Mouse (Mus musculus) forebrain, postnatal 0 days (tissue): ENCODE measurements around the gene Dnmt3b. TPM values are rescaled to one million over a fixed set of nuclear protein-coding genes. Genes with fewer than 3 reads are reported as not detected.
A peak's percentile ranks its signal among the peaks of the same experiment; 100 is the strongest.

Experiments
- ATAC-seq: fragments of 200-750 bp; cut with Nextera tagmentation; 2 replicates; pipeline ENCODE4 v1.8.0; 2017; ENCODE audit warnings: mild to moderate bottlenecking, moderate library complexity
- DNase-seq: peaks from one replicate; pipeline ENCODE4 v3.0.0-alpha.2; 2015
- H3K27ac ChIP-seq: fragments of 300-500 bp; sonication (generic); 2 replicates; pipeline ENCODE4 v1.5.1; 2014; ENCODE audit warnings: low read depth, mild to moderate bottlenecking, antibody characterized with exemption, low read length, moderate library complexity, mixed read lengths
- H3K27me3 ChIP-seq: fragments of 300-500 bp; sonication (generic); 2 replicates; pipeline ENCODE4 v1.6.1; 2014; ENCODE audit warnings: mild to moderate bottlenecking, low read length, mixed read lengths; ENCODE audit not compliant: insufficient read depth
- H3K36me3 ChIP-seq: fragments of 300-500 bp; sonication (generic); 2 replicates; pipeline ENCODE4 v1.6.1; 2014; ENCODE audit warnings: mild to moderate bottlenecking, moderate library complexity; ENCODE audit not compliant: insufficient read depth
- H3K4me1 ChIP-seq: fragments of 300-500 bp; sonication (generic); 2 replicates; pipeline ENCODE4 v1.6.1; 2014; ENCODE audit warnings: antibody characterized with exemption; ENCODE audit not compliant: insufficient read depth
- H3K4me2 ChIP-seq: fragments of 300-500 bp; sonication (generic); 2 replicates; pipeline ENCODE4 v1.6.1; 2014; ENCODE audit warnings: low read depth, mild to moderate bottlenecking, moderate library complexity
- H3K4me3 ChIP-seq: fragments of 300-500 bp; sonication (generic); 2 replicates; pipeline ENCODE4 v1.5.1; 2014; ENCODE audit warnings: low read depth, low read length, mixed read lengths
- H3K9ac ChIP-seq: fragments of 300-500 bp; sonication (generic); 2 replicates; pipeline ENCODE4 v1.6.1; 2014; ENCODE audit warnings: mild to moderate bottlenecking
- H3K9me3 ChIP-seq: fragments of 300-500 bp; sonication (generic); 2 replicates; pipeline ENCODE4 v1.6.1; 2016; ENCODE audit warnings: low read length
- CTCF ChIP-seq: sonication (generic); IDR thresholded peaks from 2 replicates; pipeline ENCODE4 v1.5.1; 2016; ENCODE audit warnings: antibody characterized with exemption, control low read depth, low read depth
- WGBS: fragments of 180-500 bp; shearing (Covaris S2); extraction: QIAGEN DNeasy Blood & Tissue Kit; methylation state at CpG from one replicate; pipeline ENCODE4 v1.1.7; 2014; 5-methylcytosine and 5-hydroxymethylcytosine counted together
- polyA plus RNA-seq: library from polyadenylated mRNA; unstranded; fragments of >200 nt; fragmentation: Nextera tagmentation; extraction: Ambion mirVana; gene quantifications from 2 replicates; pipeline ENCODE4 v1.2.1, GENCODE M21; 2015
- total RNA-seq: library from RNA; depleted of rRNA; stranded (reverse); fragments of >200 nt; gene quantifications from 2 replicates; pipeline ENCODE4 v1.2.3, GENCODE M21; 2014

Dnmt3b gene
- total and polyA plus RNA-seq, 2 experiments from 2014 or later = 1.9 to 3.9 TPM

GRCm38 (mm10) chr2:153618439-153618838, 30.8 kb upstream of the Dnmt3b start:
- peaks cover 65% of the 10 kb centered on the region for H3K36me3 ChIP-seq

DNA sequence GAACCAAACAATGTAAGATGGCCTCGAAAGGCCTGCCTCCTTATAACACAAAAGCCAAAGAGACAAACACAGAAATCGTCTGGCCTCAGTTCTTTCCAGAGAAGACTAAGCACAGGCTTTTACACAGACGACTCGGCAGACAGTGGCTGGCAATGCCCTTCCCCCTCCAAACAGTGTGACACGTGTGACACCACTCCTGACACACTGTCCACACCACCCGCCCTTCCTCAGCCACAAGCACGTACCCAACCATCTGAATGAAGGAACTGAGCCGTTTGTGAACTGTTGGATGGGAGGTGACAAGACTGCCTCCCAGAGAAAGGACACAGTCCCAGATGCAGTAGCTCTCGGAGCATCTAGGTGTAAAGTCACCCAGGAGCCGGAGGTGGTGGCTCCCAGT, 30.4 kb upstream of the Dnmt3b start:
- Histone ChIP-seq H3K36me3 (peaks cover 69% of the 10 kb centered on the region), H3K4me1 (no peaks in the 10 kb centered on the region), H3K9ac (no peak overlapping the region), H3K27ac (no peak overlapping the region), H3K4me3 (no peak overlapping the region), H3K27me3 (no peaks in the 10 kb centered on the region), H3K4me2 (no peak overlapping the region), H3K9me3 (no peaks in the 10 kb centered on the region)
- WGBS = 85% methylated on average over 10 of the region's 10 CpGs
- DNase-seq (no peak), ATAC-seq (no peak)
- TF ChIP-seq CTCF = no peak

More at GRCm38 (mm10) chr2:153618439-153618838, 30.8 kb upstream of the Dnmt3b start:
- 93% methylated on average over 6 of the region's 6 CpGs for WGBS
- Histone ChIP-seq H3K9me3 (no peaks in the 10 kb centered on the region), H3K4me1 (no peaks in the 10 kb centered on the region), H3K27me3 (no peaks in the 10 kb centered on the region), H3K4me3 (no peak overlapping the region), H3K27ac (no peak overlapping the region), H3K9ac (no peak overlapping the region), H3K4me2 (no peak overlapping the region)
- ATAC-seq = no peak
- no peak for TF ChIP-seq CTCF
- no peak for DNase-seq

DNA sequence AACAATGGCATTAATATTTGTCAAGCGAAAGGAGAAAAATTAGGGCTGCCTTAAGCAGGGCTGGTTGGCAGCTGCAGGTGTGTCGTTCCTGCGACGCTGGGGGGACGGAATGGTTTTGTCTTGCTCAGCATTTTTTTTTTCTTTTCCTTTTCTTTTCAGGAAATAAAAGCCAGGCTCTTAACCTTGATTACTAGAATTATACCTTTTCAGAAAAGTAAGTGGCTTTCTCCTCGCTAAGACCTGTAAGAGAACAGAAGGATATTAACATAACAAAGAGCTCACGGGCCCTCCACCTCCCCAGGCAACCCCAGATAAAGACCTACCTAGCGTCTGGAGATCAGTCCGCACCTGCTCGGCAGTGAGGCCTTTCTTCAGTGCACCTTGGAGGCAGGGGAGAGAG, 26.8 kb upstream of the Dnmt3b start:
- WGBS = 33% methylated on average over 10 of the region's 10 CpGs
- Histone ChIP-seq H3K4me1 (no peaks in the 10 kb centered on the region), H3K36me3 (peaks cover 86% of the 10 kb centered on the region), H3K4me3 (no peak overlapping the region), H3K27me3 (no peaks in the 10 kb centered on the region), H3K9me3 (no peaks in the 10 kb centered on the region), H3K27ac (no peak overlapping the region), H3K4me2 (no peak overlapping the region), H3K9ac (no peak overlapping the region)
- ATAC-seq = peak; percentile 71; the same call in 1 of the 2 replicates
- DNase-seq = no peak
- no peak for TF ChIP-seq CTCF

- H3K9ac ChIP-seq = no peak overlapping the region
- 89% methylated on average over 3 of the region's 3 CpGs for WGBS
- DNase-seq (no peak), ATAC-seq (no peak)
- H3K36me3 ChIP-seq = peaks cover 23% of the 10 kb centered on the region
- no peak for TF ChIP-seq CTCF
- H3K27me3 ChIP-seq = no peaks in the 10 kb centered on the region
- 0 out of 2 replicates have a peak, but pooled peaks cover 7% of the 10 kb centered on the region for H3K4me1 ChIP-seq
- no peaks in the 10 kb centered on the region for H3K9me3 ChIP-seq
- no peak overlapping the region for H3K27ac ChIP-seq
- H3K4me2 ChIP-seq = no peak overlapping the region
- H3K4me3 ChIP-seq = no peak overlapping the region
Measured at GRCm38 (mm10) chr2:153630950-153631349, 18.3 kb upstream of the Dnmt3b start.

DNA sequence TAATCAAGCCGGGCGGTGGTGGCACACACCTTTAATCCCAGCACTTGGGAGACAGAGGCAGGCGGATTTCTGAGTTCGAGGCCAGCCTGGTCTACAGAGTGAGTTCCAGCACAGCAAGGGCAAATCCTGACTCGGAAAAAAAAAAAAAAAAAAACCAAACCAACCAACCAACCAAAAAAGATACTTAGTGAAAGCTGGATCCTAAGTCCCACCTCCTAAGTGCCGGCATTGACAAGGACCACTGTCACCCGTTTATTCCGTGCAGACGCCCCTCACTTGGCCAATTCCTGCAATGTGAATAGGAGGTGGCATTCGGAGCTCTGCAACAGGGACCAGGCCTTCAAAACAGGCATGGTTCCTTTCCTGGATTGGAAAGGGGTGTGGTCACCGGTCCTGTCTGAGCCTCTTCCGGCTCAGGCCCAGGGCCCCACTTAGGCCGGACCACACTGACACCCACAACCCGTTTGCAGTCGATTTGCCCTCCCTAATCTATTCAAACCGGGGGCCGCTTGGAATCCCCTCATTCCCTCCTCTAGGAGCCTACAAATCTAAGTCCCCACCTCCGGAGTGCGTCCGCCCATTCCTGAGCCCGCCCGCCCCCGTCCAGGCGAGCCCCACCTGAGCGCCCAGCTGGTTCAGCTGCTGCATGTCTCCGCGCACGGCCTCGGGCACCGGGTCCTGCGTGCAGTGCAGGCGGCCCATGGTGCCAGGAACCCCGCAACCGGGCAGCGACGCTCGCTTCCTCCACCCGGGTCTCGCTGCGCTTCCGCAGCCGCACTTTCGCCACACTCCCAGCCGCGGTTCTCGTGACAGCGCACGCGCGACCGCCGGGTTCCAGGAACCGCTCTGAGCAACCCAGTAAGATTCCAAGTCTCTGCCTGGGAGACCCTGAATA, 17.0 kb upstream of the Dnmt3b start, which contains the start of gene Commd7:
Commd7 (minus strand) TSS at position 806 of the 895 bp plus-strand sequence.
- Histone ChIP-seq H3K36me3 (peaks cover 13% of the 10 kb centered on the region), H3K9ac (peak within 1 kb of the TSS; percentile 91)
- 7% methylated on average over 53 of the region's 53 CpGs for WGBS

DNA sequence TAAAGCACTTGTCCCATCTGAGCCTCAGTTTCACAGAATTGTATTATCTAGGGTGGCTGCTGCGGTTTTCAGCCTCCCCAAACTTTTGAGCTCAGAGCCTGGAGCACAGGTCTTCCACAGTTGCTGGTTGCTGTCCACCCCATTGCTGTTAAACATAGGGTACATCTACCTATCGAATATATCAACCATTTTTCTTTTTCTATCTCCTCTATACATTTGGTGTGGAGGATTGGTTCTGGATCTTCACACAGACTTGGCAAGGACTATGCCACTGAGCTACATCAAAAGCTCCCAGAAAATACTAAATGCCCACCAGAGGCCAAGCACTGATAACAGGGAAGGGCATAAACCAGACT, 16.4 kb upstream of the Dnmt3b start:
- WGBS = 41% methylated on average over 2 of the region's 2 CpGs
- Histone ChIP-seq H3K27me3 (no peaks in the 10 kb centered on the region), H3K4me2 (peak overlapping the region; percentile 58), H3K36me3 (peaks cover 6% of the 10 kb centered on the region), H3K27ac (peak overlapping the region; percentile 88), H3K9me3 (no peaks in the 10 kb centered on the region), H3K4me3 (peak overlapping the region; percentile 78), H3K9ac (peak overlapping the region; percentile 91), H3K4me1 (0 out of 2 replicates have a peak, but pooled peaks cover 7% of the 10 kb centered on the region)
- ATAC-seq (no peak; the same call in 1 of the 2 replicates), DNase-seq (no peak)
- no peak for TF ChIP-seq CTCF

More for the DNA sequence above, 17.0 kb upstream of the Dnmt3b start, which contains the start of gene Commd7:
- H3K9me3 ChIP-seq = no peaks in the 10 kb centered on the region
- no peaks in the 10 kb centered on the region for H3K27me3 ChIP-seq
- ATAC-seq = peak; percentile 95
- H3K4me3 ChIP-seq = peak within 1 kb of the TSS; percentile 78
- peak within 1 kb of the TSS; percentile 88 for H3K27ac ChIP-seq
- DNase-seq = peak; percentile 92
- H3K4me1 ChIP-seq = 0 out of 2 replicates have a peak, but pooled peaks cover 7% of the 10 kb centered on the region
- no peak for TF ChIP-seq CTCF
- H3K4me2 ChIP-seq = peak within 1 kb of the TSS; percentile 58

GRCm38 (mm10) chr2:153633259-153633658, 16.0 kb upstream of the Dnmt3b start:
- no peak for TF ChIP-seq CTCF
- H3K9ac ChIP-seq = no peak overlapping the region
- no peaks in the 10 kb centered on the region for H3K9me3 ChIP-seq
- no peak for DNase-seq
- H3K27ac ChIP-seq = no peak overlapping the region
- no peak overlapping the region for H3K4me3 ChIP-seq
- H3K4me2 ChIP-seq = peak overlapping the region; percentile 58; the same call in 1 of the 2 replicates
- WGBS = 93% methylated on average over 5 of the region's 5 CpGs
- H3K36me3 ChIP-seq = peaks cover 2% of the 10 kb centered on the region
- ATAC-seq = no peak
- H3K4me1 ChIP-seq = 0 out of 2 replicates have a peak, but pooled peaks cover 7% of the 10 kb centered on the region
- no peaks in the 10 kb centered on the region for H3K27me3 ChIP-seq
